Mouse (Mus musculus): ENCODE measurements around the gene Psip1. TPM values are rescaled to one million over a fixed set of nuclear protein-coding genes. Genes with fewer than 3 reads are reported as not detected.

Gene Psip1
- total and polyA plus RNA-seq, 3 experiments, result 54.0 to 161 (median 68.1) TPM

- TF ChIP-seq MXI1 (IDR thresholded peaks at IDR 0.05; ENCODE audit: low read depth, low read length) (peak; percentile 72), BHLHE40 (IDR thresholded peaks at IDR 0.05; ENCODE audit: borderline replicate concordance, low read depth, low read length) (no peak), MYB (IDR thresholded peaks at IDR 0.05; ENCODE audit: low read depth, low read length) (no peak)
Measured at GRCm38 (mm10) chr4:83486117-83486901, at the start of gene Psip1 (continued).

GRCm38 (mm10) chr4:83534024-83534423 lies 47.8 kb upstream of the Psip1 start:
- no peaks in the 10 kb centered on the region for H3K9me3 ChIP-seq (replicated peaks; ENCODE audit: insufficient read depth, low read length)
- TF ChIP-seq NRF1 (IDR thresholded peaks at IDR 0.05; ENCODE audit: insufficient read depth, low read depth, low read length, poor library complexity, severe bottlenecking), result no peak
- no peak for TF ChIP-seq ETS1 (IDR thresholded peaks at IDR 0.05; ENCODE audit: low read depth, low read length)
- peak; percentile 30; the same call in 1 of the 2 replicates for TF ChIP-seq USF1 (IDR thresholded peaks at IDR 0.05; ENCODE audit: low read depth, low read length)
- TF ChIP-seq NELFE (IDR thresholded peaks at IDR 0.05; ENCODE audit: low read depth, low read length), result no peak
- no peak for TF ChIP-seq CHD2 (IDR thresholded peaks at IDR 0.05; ENCODE audit: low read length)
- H3K9ac ChIP-seq (ENCODE audit: control insufficient read depth, low read depth, low read length, poor library complexity, severe bottlenecking), result no peak overlapping the region
- H3K36me3 ChIP-seq (ENCODE audit: control insufficient read depth in 1 of 2, insufficient read depth in 2 of 2, low read length in 2 of 2), result peaks cover 0 to 2% of the 10 kb centered on the region in 2 experiments; a peak in 1 of 4 replicates
- no peak for DNase-seq (ENCODE audit: low read depth, low spot score)
- no peak overlapping the region for H3K4me3 ChIP-seq (ENCODE audit: control insufficient read depth in 1 of 2, insufficient read depth in 1 of 2, low read depth in 2 of 2, low read length in 2 of 2)
- no peaks in the 10 kb centered on the region for H3K79me2 ChIP-seq (ENCODE audit: control insufficient read depth, insufficient read depth, low read length, poor library complexity)
- H3K27me3 ChIP-seq (ENCODE audit: control insufficient read depth in 1 of 2, insufficient read depth in 2 of 2, low read length in 2 of 2), result no peaks in the 10 kb centered on the region
- H3K4me1 ChIP-seq (ENCODE audit: control insufficient read depth in 1 of 2, insufficient read depth in 2 of 2, low read length in 2 of 2), result no peaks in the 10 kb centered on the region
- no peak overlapping the region for H3K27ac ChIP-seq (ENCODE audit: control insufficient read depth, low read depth, low read length)

GRCm38 (mm10) chr4:83533168-83533911 lies 47.1 kb upstream of the Psip1 start:
- peak; percentile 31 for DNase-seq (ENCODE audit: low read depth, low spot score)

More at GRCm38 (mm10) chr4:83533168-83533911, 47.1 kb upstream of the Psip1 start:
- Histone ChIP-seq H3K27me3 (ENCODE audit: control insufficient read depth in 1 of 2, insufficient read depth in 2 of 2, low read length in 2 of 2) (no peaks in the 10 kb centered on the region), H3K4me1 (ENCODE audit: control insufficient read depth in 1 of 2, insufficient read depth in 2 of 2, low read length in 2 of 2) (no peaks in the 10 kb centered on the region), H3K27ac (ENCODE audit: control insufficient read depth, low read depth, low read length) (no peak overlapping the region), H3K9me3 (replicated peaks; ENCODE audit: insufficient read depth, low read length) (no peaks in the 10 kb centered on the region), H3K4me3 (ENCODE audit: control insufficient read depth in 1 of 2, insufficient read depth in 1 of 2, low read depth in 2 of 2, low read length in 2 of 2) (no peak overlapping the region), H3K79me2 (ENCODE audit: control insufficient read depth, insufficient read depth, low read length, poor library complexity) (no peaks in the 10 kb centered on the region; the same call in 1 of the 2 replicates), H3K9ac (ENCODE audit: control insufficient read depth, low read depth, low read length, poor library complexity, severe bottlenecking) (no peak overlapping the region), H3K36me3 (ENCODE audit: control insufficient read depth in 1 of 2, insufficient read depth in 2 of 2, low read length in 2 of 2) (peaks cover 0 to 2% of the 10 kb centered on the region in 2 experiments; a peak in 1 of 4 replicates)
- TF ChIP-seq CTCF (IDR thresholded peaks at IDR 0.05 in 2 of 3, conservative IDR thresholded peaks at IDR 0.05 in 1 of 3; ENCODE audit: control insufficient read depth in 1 of 3, insufficient read depth in 1 of 3, low read depth in 2 of 3, low read length in 3 of 3, poor library complexity in 1 of 3, severe bottlenecking in 1 of 3), result peak in 2 of 3 experiments; percentile 0 to 45; a peak in 2 of 6 replicates
- TF ChIP-seq MAZ (IDR thresholded peaks at IDR 0.05; ENCODE audit: low read depth, low read length), result no peak
- TF ChIP-seq ZMIZ1 (IDR thresholded peaks at IDR 0.05; ENCODE audit: low read depth, low read length), result no peak
- TF ChIP-seq RAD21 (IDR thresholded peaks at IDR 0.05; ENCODE audit: low read depth, low read length), result no peak
- 0 out of 2 replicates have a peak, but pooled peaks have one; percentile 24 for TF ChIP-seq SMC3 (IDR thresholded peaks at IDR 0.05; ENCODE audit: low read depth, low read length)
- no peak for TF ChIP-seq EP300 (IDR thresholded peaks at IDR 0.05; ENCODE audit: low read depth in 1 of 2, low read length in 2 of 2)
- TF ChIP-seq GABPA (IDR thresholded peaks at IDR 0.05; ENCODE audit: low read depth, low read length), result no peak

Data from MEL (cell line).